Mouse (Mus musculus) hindbrain, embryonic 16.5 days (tissue): ENCODE data around the gene Ppp1r1b. TPM values are rescaled to one million over a fixed set of nuclear protein-coding genes. Genes with fewer than 3 reads are reported as not detected.
A peak's percentile ranks its signal among the peaks of the same experiment; 100 is the strongest.

Experiments used
- ATAC-seq: fragments of 200-750 bp; cut with Nextera tagmentation; 2 replicates; pipeline ENCODE4 v1.8.0; 2017; ENCODE audit warnings: moderate TSS enrichment, moderate library complexity
- H3K27ac ChIP-seq: fragments of 300-500 bp; sonication (generic); 2 replicates; pipeline ENCODE4 v1.5.1; 2014; ENCODE audit warnings: low read depth, mild to moderate bottlenecking, control low read depth, low read length, moderate library complexity
- H3K27me3 ChIP-seq: fragments of 300-500 bp; sonication (generic); replicated peaks from 2 replicates; pipeline ENCODE4 v1.6.1; 2014; ENCODE audit warnings: low read length; ENCODE audit not compliant: control insufficient read depth, insufficient read depth
- H3K36me3 ChIP-seq: fragments of 300-500 bp; sonication (generic); 2 replicates; pipeline ENCODE4 v1.6.1; 2014; ENCODE audit warnings: mild to moderate bottlenecking, low read length, moderate library complexity, mixed read lengths; ENCODE audit not compliant: control insufficient read depth, insufficient read depth
- H3K4me1 ChIP-seq: fragments of 300-500 bp; sonication (generic); 2 replicates; pipeline ENCODE4 v1.6.1; 2014; ENCODE audit warnings: low read depth, low read length; ENCODE audit not compliant: control insufficient read depth, insufficient read depth
- H3K4me2 ChIP-seq: fragments of 300-500 bp; sonication (generic); 2 replicates; pipeline ENCODE4 v1.6.1; 2014; ENCODE audit warnings: mild to moderate bottlenecking, low read length, control low read depth, moderate library complexity
- H3K4me3 ChIP-seq: fragments of 300-500 bp; sonication (generic); 2 replicates; pipeline ENCODE4 v1.5.1; 2014; ENCODE audit warnings: mild to moderate bottlenecking, low read length, control low read depth, moderate library complexity
- H3K9ac ChIP-seq: fragments of 300-500 bp; sonication (generic); 2 replicates; pipeline ENCODE4 v1.6.1; 2014; ENCODE audit warnings: low read depth, mild to moderate bottlenecking, control low read depth, low read length, moderate library complexity
- H3K9me3 ChIP-seq: fragments of 300-500 bp; sonication (generic); 2 replicates; pipeline ENCODE4 v1.6.1; 2014; ENCODE audit warnings: mild to moderate bottlenecking, low read length, moderate library complexity; ENCODE audit not compliant: control insufficient read depth
- WGBS: fragments of 180-500 bp; shearing (Covaris S2); extraction: QIAGEN DNeasy Blood & Tissue Kit; methylation state at CpG from one replicate; pipeline ENCODE4 v1.1.7; 2014; 5-methylcytosine and 5-hydroxymethylcytosine counted together
- polyA plus RNA-seq: library from polyadenylated mRNA; unstranded; fragments of >200 nt; fragmentation: Nextera tagmentation; extraction: Ambion mirVana; gene quantifications from 2 replicates; pipeline ENCODE4 v1.2.1, GENCODE M21; 2015

Gene Ppp1r1b
- polyA plus RNA-seq, 1 experiment from 2014 or later = 9.3 TPM

GRCm38 (mm10) chr11:98320381-98320780 lies 27.8 kb upstream of the Ppp1r1b start:
- ATAC-seq = no peak
- peaks cover 46% of the 10 kb centered on the region for H3K27me3 ChIP-seq
- H3K4me1 ChIP-seq = peaks cover 11% of the 10 kb centered on the region; the same call in 1 of the 2 replicates
- 4% methylated on average over 12 of the region's 12 CpGs for WGBS
- no peak overlapping the region; the same call in 1 of the 2 replicates for H3K27ac ChIP-seq
- no peak overlapping the region for H3K4me2 ChIP-seq
- H3K36me3 ChIP-seq = no peaks in the 10 kb centered on the region
- H3K4me3 ChIP-seq = no peak overlapping the region
- H3K9me3 ChIP-seq = no peaks in the 10 kb centered on the region
- H3K9ac ChIP-seq = no peak overlapping the region

GRCm38 (mm10) chr11:98320806-98321676 lies 27.2 kb upstream of the Ppp1r1b start:
- Histone ChIP-seq H3K27ac (peak overlapping the region; percentile 5), H3K4me1 (peaks cover 11% of the 10 kb centered on the region; the same call in 1 of the 2 replicates), H3K4me3 (no peak overlapping the region), H3K27me3 (peaks cover 45% of the 10 kb centered on the region), H3K36me3 (no peaks in the 10 kb centered on the region), H3K4me2 (peak overlapping the region; percentile 37), H3K9me3 (no peaks in the 10 kb centered on the region), H3K9ac (no peak overlapping the region)
- 1% methylated on average over 30 of the region's 30 CpGs for WGBS
- ATAC-seq = no peak

GRCm38 (mm10) chr11:98321677-98322003 lies 26.6 kb upstream of the Ppp1r1b start:
- H3K27me3 ChIP-seq = peaks cover 41% of the 10 kb centered on the region
- no peak overlapping the region for H3K9ac ChIP-seq
- H3K4me3 ChIP-seq = no peak overlapping the region
- H3K36me3 ChIP-seq = no peaks in the 10 kb centered on the region
- ATAC-seq = no peak
- 14% methylated on average over 5 of the region's 5 CpGs for WGBS
- no peaks in the 10 kb centered on the region for H3K9me3 ChIP-seq
- H3K27ac ChIP-seq = peak overlapping the region; percentile 5
- no peak overlapping the region for H3K4me2 ChIP-seq
- H3K4me1 ChIP-seq = peaks cover 11% of the 10 kb centered on the region; the same call in 1 of the 2 replicates

DNA sequence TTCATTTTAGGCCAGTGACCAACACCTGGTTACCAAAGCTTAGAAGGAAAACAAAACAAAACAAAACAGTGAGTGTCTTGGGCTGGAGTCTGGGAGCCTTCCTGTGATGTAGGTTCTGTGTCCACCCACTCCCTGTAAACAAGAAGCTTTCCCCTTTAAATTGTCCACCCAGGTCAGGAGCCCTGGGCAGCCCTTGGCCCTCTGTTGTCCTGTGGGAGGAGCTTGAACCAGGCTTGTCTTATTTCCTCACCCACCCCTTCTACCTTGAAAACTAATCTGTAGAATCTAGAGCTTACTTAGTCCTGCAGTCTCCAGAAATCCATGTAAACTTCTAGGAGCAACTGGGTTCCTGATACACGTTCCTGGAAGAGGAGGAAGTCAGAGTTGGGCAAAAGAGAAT lies 26.0 kb upstream of the Ppp1r1b start:
- H3K27ac ChIP-seq = no peak overlapping the region
- 12% methylated on average over 1 of the region's 1 CpGs for whole genome bisulfite sequencing
- peaks cover 36% of the 10 kb centered on the region for H3K27me3 ChIP-seq
- no peaks in the 10 kb centered on the region for H3K9me3 ChIP-seq
- ATAC-seq = no peak
- H3K36me3 ChIP-seq = no peaks in the 10 kb centered on the region
- no peak overlapping the region for H3K4me2 ChIP-seq
- H3K4me1 ChIP-seq = peaks cover 13% of the 10 kb centered on the region; the same call in 1 of the 2 replicates
- no peak overlapping the region for H3K9ac ChIP-seq
- H3K4me3 ChIP-seq = no peak overlapping the region

GRCm38 (mm10) chr11:98323136-98323866 lies 24.9 kb upstream of the Ppp1r1b start:
- no peak overlapping the region for H3K9ac ChIP-seq
- H3K9me3 ChIP-seq = no peaks in the 10 kb centered on the region
- no peak overlapping the region for H3K4me3 ChIP-seq
- no peak for ATAC-seq
- no peak overlapping the region for H3K27ac ChIP-seq
- H3K27me3 ChIP-seq = peaks cover 35% of the 10 kb centered on the region
- peaks cover 22% of the 10 kb centered on the region for H3K4me1 ChIP-seq
- WGBS = 3% methylated on average over 10 of the region's 10 CpGs
- no peaks in the 10 kb centered on the region for H3K36me3 ChIP-seq
- peak overlapping the region; percentile 13; the same call in 1 of the 2 replicates for H3K4me2 ChIP-seq

- Histone ChIP-seq H3K9ac (no peak overlapping the region; the same call in 1 of the 2 replicates), H3K4me2 (peak overlapping the region; percentile 13), H3K36me3 (no peaks in the 10 kb centered on the region), H3K27me3 (peaks cover 30% of the 10 kb centered on the region), H3K9me3 (no peaks in the 10 kb centered on the region), H3K27ac (0 out of 2 replicates have a peak overlapping the region, but pooled peaks have one; percentile 32), H3K4me1 (peaks cover 17% of the 10 kb centered on the region), H3K4me3 (no peak overlapping the region)
- ATAC-seq = no peak
- 5% methylated on average over 9 of the region's 9 CpGs for WGBS
Measured at GRCm38 (mm10) chr11:98323933-98324332, 24.3 kb upstream of the Ppp1r1b start.

DNA sequence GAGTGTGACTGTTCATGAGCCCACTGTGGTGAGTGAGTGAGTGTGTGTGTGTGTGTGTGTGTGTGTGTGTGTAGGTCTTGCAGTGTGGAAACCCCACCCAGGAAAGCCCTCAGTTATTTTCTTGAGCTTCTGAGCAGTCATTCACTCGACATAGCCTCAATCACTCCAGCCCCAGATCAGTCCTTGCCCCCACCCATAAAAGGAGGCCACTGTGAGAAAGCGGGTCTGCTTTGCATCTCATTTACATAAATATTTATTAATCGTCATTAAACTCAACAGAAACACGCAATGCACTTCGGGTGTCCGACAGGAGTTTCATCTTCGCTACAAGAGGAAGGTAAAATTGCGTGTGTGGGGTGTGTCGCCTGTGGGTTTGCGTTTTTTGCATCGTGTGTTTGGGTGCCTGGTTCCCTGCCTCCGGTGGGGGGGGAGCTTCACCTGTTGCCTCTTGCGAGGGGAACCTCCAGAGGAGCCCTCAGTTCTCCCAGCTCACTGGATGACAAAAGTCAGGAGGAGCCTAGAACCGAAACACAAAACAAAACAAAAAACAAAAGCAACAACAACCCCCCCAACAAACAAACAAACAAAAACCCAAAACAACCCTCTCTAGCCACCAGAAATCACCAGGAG lies 22.9 kb upstream of the Ppp1r1b start:
- peak overlapping the region; percentile 55 for H3K4me2 ChIP-seq
- H3K27ac ChIP-seq = no peak overlapping the region
- no peaks in the 10 kb centered on the region for H3K36me3 ChIP-seq
- peaks cover 29% of the 10 kb centered on the region for H3K27me3 ChIP-seq
- 2% methylated on average over 14 of the region's 14 CpGs for WGBS
- peak overlapping the region; percentile 36; the same call in 1 of the 2 replicates for H3K9ac ChIP-seq
- ATAC-seq = no peak
- H3K4me1 ChIP-seq = peaks cover 15% of the 10 kb centered on the region
- no peaks in the 10 kb centered on the region for H3K9me3 ChIP-seq
- H3K4me3 ChIP-seq = peak overlapping the region; percentile 25

DNA sequence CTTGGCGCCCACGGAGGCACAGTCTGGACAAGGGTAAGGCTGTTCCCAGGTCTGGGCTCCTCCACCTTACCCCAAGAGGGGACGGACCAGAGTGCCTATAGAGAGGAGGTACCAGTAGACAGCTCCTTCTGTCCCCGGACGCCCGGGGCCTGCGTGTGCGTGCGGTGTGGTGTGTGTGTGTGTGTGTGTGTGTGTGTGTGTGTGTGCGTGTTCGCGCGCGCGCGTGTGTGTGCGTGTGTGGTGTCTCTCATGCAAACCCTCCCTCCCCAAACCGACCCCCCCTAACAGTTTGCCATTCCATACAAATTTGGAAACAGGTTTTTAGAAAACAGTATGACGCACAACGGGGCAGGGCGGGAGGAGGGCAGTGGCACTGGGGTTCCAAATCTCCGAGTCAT lies 22.4 kb upstream of the Ppp1r1b start:
- Histone ChIP-seq H3K36me3 (no peaks in the 10 kb centered on the region), H3K9ac (peak overlapping the region; percentile 36; the same call in 1 of the 2 replicates), H3K27me3 (peaks cover 34% of the 10 kb centered on the region), H3K4me1 (peaks cover 15% of the 10 kb centered on the region), H3K9me3 (no peaks in the 10 kb centered on the region), H3K27ac (no peak overlapping the region; the same call in 1 of the 2 replicates), H3K4me3 (peak overlapping the region; percentile 25), H3K4me2 (peak overlapping the region; percentile 55)
- no peak for ATAC-seq
- 2% methylated on average over 20 of the region's 22 CpGs for WGBS
